Mouse (Mus musculus): ENCODE results near the gene Aspdh.

Gene Aspdh

DNA sequence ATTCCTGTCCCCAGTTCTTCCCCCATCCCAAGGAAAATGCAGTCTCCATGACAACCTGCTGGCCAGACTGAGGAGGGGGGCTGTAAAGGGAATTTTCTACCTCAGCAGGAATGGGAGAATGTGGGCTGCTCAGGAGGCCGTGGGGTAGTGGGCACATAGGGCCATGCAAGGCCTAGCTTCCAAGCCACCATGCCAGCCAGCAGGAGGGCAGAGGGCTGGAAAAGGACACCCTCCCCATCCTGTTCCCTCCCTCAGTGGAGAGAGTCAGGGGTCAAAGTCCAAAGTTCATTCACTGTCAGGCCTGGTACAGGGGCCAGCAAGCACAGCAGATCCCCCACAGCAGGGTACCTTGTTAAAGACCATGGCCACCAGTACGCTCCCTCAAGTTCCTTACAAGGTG is at the start of gene Aspdh:
Gene Aspdh, plus strand, starts transcription at position 281 of the 400 bp plus-strand sequence.
- DNase-seq (ENCODE audit: low spot score in 2 of 2) = no peak

DNA sequence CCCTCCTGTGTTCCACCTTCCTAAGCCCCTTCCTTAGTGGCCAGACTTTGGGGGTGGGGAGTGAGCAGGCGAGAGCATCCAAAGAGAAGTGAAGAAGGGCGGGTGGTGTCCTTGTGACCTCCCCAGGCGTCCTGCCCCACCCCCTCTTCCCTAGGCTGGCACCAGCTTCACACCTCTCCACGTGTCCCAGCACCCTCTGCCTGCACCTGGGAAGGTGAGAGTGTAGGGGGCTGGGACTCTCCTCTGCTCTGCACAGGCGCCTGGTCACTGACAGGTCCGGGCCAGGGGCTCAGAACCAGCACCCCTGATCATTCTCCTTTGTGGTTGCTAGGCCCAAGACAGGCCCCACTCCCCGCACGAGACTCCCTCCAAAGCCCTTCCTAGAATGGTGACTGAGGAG is 37.5 kb upstream of the Aspdh start:
- no peak for DNase-seq (ENCODE audit: low spot score in 2 of 2)

DNA sequence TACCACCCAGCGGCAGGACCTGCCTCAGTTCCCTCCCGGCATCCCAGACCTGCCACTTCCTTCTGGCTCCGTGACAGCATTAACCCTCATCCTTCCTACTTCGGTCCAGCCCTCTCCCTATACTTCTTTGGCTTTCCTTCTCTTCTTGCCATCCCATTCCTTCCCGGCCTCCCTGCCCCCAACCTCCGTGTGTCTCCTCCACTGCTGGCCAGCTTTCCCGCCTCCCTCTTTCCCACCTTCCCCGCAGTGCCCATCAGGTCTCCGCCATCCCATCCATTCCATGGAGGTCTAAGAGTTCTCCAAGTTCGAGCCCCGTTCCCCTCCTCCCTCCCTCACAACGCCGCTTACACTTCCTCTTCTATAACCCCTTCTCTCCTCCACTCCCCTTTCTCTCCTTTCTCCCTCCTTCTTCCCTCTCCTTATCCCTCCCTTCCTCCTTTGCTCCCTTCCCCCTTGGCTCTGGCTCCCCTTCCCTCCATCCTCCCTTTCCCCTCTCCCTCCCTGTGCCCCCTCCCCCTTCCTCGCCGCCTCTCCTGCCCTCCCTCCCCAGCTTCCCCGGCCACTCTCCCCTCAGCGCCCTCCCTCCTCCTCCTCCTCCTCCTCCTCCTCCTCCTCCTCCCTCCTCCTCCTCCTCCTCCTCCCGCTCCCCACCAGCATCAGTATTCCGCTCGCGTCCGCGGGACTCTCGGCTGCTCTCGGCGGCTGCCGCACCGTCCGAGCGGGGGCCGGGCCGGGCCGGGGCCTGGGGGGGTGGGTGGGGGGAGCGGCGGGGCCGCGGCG is 36.8 kb upstream of the Aspdh start:
- DNase-seq (ENCODE audit: low spot score in 2 of 2) = no peak

DNA sequence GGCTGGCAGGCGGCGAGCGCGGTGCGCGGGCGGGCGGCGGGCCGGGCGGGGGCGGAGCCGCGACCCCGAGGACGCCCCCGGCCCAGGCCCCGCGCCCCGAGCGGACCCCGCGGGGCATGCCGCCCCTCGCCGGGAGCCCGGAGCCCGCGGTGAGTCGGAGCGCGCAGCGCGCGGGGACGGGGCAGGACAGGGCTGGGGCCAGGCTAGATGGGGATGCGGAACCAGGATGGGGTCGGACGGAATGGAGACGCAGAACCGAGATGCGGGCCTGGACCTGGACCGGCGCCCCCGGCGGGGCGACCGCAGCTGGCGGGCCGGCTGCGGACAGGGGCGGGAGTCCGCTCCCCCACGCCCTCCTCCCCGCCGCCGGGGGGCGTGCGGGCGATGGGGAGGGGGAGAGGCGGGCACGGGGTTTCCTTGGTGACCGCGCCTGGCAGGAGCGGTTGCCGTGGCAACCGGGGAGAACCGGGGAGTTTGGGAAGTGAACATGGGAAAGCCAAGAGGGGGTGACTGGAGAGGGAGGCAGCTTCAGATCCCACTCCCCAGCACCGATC is 36.1 kb upstream of the Aspdh start, which contains the start of gene Lrrc4b:
Gene Lrrc4b, plus strand, starts transcription at position 51 of the 554 bp plus-strand sequence.
- no peak for DNase-seq (ENCODE audit: low spot score in 2 of 2)

DNA sequence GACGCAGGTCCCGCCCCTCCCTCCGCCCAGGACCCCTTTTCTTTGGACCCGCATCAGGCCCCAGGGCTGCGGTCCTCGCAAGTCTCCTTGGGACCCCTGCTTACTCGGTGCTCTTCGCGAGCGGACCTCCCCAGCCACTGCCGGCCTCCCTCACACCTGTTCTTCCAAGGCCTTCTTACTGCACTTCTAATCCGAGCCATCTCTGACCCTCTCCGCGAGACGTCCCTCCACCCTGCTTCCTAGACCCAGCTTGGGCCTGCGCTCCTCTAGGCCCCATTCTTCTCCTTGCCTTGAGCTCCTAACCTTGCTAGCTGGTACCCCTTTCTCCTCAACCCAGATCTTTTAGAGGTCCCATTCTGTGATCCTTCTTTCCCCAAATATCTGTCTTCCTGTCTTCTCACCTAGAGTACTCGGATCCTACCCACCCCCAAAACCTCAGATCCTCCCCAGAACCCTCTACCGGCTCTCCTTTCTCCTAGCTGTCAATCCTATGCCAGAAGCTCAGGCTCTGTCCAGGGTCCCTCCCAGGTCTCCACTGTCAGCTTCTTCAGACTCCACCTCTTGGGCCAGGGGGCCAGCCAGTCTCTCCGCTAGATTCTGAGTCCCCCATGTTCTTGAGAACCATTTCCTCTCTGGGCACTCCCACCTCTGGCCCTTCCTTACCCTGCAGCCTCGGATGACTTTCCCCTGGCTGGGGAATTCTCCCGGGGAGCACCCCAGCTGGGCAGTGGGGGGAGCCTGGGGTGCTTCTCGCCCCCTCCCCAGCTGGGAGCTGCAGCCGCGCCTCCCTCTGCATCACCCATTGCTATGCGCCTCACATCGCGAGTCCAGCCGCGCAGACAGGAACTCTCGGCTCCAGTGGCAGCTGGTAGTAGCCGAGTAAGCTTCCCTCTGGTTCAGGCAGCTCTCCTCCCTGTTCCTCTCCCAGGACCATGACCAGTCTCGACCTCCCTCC is 35.4 kb upstream of the Aspdh start:
- DNase-seq (ENCODE audit: low spot score in 2 of 2) = no peak

DNA sequence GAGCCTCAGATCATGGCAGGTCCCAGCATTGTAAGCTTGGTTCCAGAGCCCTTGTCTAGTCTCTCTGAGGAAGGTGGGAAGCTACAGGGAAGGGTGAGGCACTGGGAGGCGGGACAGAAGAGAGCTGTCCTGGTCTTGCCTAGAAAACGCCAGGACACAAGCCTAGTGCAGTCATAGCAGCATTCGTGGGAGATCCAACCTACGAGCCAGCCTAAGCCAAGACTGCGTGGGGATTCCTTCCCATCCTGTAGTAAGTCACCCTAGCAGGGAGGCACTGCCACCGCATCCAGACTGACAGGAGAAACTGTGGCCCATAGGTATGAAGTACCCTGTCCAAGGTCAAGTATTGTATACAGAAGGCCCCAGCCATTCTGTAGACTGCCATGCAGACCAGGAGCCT is 32.6 kb upstream of the Aspdh start:
- DNase-seq (ENCODE audit: low spot score in 2 of 2) = no peak

DNA sequence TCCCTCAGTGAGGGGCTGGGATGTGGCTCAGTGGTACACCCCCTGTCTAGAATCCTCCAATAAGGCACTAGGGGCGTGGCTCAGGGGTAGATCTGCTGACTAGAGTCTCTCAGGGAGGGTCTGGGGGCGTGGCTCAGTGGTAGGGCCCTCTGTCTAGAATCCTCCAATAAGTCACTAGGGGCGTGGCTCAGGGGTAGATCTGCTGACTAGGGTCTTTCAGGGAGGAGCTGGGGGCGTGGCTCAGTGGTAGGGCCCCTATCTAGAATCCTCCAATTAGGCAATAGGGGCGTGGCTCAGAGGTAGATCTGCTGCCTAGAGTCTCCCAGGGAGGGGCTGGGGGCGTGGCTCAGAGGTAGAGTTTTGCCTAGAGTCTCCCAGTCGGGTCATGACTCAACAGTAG is 31.8 kb upstream of the Aspdh start:
- no peak for DNase-seq (ENCODE audit: low spot score in 2 of 2)

DNA sequence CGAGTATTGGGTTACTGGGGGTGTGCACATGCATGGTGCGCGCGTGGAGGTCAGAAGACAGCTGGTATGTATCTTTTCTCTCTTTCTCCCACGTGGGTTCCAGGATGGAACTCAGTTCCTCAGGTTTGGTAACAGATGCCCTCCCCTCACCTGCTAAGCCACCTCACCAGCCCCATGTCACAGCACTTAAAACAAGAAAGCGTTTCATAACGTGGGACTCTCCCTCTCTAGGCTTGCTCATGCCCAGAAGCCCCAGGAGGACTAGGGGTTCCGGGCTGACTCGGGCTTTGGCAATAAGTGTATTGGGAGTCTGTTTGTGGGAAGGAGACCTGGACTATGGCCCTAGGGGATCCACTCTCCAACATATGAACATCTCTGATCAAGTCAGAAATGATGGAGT is 31.1 kb upstream of the Aspdh start:
- DNase-seq (ENCODE audit: low spot score in 2 of 2) = no peak

DNA sequence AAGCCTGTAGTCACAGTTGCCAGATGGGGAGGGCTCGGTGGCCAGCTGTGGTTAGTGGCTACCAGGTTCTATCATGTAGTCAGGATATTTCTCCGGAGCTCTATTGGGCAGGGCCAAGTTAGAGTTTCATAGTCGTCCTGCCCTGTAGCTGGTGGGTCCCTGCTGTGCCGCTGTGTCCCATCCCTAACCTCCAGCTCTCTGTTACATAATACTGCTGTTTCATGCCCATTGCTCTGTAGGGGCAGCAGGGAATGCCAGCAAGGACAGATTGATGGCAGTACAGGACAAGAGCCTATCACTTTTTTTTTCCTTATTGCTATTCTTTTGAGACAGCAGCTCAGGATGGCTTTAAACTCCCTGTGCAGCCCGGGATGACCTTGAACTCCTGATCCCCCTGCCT is 29.4 kb upstream of the Aspdh start:
- no peak for DNase-seq (ENCODE audit: low spot score in 2 of 2)

DNA sequence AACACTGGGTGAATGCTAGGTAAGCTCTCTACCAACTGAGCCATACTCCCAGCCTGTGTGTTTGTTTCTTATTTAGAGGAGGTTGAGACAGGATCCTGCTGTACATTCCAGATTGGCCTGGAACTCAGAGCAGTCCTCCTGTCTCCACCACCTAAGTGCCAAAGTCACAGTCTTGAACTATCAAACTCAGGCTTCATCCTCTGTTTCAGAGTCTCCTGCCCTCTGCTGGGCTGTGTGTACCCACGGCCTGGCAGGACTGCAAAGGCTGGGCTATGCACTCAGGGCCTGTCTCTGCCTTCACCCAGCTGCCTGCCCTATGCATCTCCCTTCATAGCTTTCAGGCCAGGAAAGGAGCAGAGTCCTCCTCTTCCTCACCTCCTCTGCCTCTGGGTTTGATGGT is 28.9 kb upstream of the Aspdh start:
- no peak for DNase-seq (ENCODE audit: low spot score in 2 of 2)

DNA sequence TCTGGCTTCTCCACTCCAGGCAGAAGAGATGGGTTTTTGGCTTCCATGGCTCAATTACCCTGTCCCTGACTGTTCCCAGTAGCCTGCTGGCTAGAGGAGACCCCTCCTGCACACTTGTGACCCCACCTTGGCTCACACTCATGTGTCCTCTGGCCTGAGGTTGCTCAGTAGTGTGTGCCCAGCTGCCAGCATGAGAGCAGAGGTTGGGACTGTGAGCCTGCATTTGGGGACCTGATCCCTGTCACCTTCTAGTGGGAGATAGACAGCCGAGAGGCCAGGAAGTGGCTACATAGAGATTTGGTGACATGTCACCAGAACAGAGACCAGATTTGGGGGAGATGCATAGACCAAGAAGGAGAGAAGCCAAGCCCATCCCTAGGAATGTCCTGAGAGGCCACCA is 28.0 kb upstream of the Aspdh start:
- DNase-seq (ENCODE audit: low spot score in 2 of 2) = no peak

DNA sequence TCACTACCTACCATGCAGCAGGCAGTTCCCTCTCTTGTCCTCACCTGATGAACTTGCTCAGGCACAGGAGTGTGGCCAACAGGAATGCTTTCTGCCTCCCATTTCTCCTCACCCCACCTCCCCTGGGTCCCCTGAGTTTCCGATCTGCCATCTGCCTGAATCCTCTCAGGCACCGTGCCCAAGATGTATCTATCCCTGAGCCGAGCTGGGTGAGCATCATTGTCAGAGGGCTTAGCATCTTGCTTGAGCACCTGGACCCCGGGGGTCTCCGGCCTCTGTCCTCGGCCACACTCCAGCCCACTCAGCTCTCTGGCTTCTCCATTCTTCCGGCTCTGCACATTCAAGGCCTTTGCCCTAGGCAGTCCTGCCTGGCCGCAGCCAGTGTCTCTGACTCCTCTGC is 27.3 kb upstream of the Aspdh start:
- DNase-seq (ENCODE audit: low spot score in 2 of 2) = no peak

DNA sequence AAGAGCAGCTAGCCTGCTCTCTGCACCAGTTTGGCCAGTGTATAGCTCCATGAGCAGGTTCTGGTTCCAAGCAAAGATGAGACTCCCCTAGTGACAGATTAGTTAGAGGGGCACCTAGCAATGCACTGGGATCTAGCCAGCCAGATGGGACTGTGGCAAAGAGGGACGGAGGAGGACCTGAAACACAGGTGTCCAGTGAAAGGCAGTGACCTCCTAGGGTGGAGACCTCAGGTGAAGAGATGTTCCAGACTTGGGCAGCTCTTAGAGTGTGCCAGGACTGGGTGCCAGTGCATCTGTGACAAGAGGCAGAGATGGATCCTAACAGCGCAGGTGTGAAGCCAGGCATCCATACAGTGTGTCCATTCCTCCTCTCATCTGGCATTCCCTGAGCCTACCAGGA is 25.5 kb upstream of the Aspdh start:
- no peak for DNase-seq (ENCODE audit: low spot score in 2 of 2)

DNA sequence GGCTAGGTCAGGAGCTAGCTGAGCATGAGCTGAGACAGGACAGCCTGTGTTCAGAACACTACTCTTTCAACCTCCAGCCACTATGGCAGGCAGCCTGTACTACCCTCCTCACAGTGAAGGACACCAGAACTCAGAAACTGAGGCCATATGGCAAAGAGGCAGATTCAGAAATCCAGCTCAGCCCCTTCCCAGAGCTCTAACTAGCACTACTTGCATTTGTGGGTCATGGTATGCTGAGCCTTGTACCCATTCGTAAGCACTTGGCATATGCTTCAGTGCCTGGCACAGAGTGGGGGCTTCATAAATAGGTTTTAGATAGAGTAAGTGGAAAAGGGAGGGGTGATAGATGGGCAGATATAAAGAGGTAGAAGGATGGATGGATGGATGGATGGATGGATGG is 24.7 kb upstream of the Aspdh start:
- no peak for DNase-seq (ENCODE audit: low spot score in 2 of 2)

DNA sequence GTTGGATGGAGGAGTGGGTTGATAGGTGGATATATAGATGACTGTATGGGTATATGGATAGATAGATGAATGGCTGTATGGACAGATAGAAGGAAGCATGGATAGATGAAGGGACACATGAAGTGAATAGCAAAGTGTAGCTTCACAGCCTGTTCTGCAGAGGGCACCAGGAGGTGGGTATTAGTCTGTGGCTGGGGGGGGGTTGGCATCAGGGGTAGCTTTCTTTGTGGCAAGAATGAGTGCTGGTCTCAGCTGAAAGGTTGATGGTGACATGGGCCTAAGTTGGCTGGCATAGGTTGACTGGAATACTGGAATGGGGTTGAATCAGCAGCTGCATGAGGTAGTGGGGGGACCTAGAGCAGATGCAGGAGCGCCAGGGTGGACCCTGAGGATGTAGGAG is 24.0 kb upstream of the Aspdh start:
- DNase-seq (ENCODE audit: low spot score in 2 of 2) = no peak

DNA sequence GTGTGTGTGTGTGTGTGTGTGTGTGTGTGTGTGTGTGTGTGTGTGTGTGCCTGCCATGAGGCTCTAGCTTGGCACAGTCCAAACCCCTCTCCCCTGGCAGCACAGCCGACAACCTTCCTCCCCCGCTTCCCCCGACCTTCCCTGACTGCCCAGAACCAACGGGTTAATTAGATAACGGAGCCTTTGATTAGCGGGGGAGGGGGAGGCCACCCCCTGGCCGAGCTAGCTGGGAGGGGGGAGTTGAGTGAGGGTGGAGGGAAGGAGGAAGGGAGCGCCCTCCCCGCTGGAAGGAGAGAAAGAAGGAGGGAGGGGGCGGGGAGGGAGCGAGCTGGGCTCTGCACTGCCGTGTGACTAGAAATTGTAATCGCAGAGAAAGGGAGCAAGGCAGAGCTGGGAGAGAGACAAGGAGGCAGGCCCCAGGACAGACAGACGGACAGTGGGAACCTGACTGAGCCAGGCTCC is 23.5 kb upstream of the Aspdh start:
- no peak for DNase-seq (ENCODE audit: low spot score in 2 of 2)

DNA sequence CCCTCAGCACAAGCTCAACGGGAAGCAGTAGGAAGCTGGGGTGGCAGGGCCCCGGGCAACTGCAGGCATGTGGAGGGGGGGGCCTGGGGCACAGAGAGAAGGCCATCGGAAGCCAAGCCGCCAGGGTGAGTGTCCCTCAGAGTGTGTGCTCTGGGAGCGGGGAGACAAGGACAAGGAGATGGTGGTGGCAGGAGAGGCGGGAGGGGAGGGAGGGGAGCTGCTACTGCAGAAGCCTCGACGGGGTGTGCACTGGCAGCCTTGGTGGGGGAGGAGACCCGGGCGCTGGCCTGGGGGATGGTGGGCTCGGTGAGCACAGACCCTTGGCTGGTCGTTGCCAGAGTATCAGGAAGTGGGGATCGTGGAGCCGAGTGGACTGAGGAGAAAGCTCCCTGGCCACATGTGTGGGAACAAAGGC is 22.8 kb upstream of the Aspdh start:
- DNase-seq (ENCODE audit: low spot score in 2 of 2) = no peak

DNA sequence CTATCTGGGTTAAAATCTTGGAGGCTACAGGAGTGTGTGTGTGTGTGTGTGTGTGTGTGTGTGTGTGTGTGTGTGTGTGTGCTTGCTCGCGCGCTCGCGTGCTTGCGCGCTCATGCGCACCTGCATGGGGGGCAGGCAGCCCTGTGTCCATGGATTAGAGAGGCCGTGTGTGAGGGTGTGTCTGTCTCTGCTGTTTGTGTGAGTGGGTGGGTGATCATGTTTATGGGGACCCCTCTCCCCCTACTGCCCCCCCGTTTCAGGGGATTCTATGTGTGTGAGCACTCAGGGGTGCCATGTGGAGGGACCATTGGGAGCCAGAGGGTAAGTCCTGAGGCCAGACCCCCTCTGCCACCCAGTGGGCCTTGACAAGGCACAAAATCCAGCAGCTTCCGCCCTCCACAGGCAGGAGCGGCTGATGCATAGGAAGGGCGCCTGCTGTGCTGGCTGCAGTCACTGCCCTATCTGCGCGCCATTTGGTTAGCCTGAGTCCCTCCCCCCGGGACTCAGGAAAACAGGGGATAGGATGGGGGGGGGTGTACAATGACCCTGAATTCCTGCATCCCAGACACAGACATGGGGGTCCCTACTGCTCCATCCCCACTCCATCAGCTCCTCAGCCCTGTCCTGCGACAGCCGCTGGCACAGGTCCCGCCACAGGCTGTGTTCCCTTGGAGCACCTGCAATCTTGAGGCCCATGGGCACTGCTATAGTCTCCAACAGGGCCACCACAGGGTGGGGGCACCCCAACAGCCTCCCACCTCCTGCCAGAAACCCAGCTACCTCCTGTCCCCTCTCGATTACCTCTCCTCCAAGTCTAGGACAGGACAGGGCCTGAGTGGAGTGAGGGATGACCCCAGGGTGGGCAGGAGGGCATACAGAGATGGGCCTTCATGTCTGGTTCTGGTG is 21.7 kb upstream of the Aspdh start:
- no peak for DNase-seq (ENCODE audit: low spot score in 2 of 2)

DNA sequence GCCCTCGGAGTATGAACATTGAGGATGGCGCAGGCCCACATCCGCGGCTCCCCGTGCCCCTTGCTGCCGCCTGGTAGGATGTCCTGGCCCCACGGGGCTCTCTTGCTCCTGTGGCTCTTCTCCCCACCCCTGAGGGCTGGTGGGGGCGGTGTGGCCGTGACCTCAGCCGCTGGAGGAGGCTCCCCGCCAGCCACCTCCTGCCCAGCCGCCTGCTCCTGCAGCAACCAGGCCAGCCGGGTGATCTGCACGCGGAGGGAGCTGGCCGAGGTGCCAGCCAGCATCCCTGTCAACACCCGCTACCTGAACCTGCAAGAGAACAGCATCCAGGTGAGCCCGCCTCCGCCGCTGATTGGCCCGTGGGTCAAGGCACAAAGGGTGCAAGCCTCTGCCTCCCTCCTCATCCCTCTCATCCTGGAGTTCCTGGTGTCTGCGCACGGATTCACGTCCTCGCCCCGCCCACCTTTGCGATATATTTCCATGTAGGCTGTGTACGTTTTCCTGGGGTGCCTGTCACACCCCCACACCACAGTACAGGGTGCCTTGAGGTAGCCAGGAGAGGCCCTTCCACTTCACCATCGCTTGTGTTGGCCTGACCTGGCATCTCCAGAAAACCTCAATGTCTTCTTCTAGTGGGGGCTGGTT is 20.2 kb upstream of the Aspdh start:
- no peak for DNase-seq (ENCODE audit: low spot score in 2 of 2)

DNA sequence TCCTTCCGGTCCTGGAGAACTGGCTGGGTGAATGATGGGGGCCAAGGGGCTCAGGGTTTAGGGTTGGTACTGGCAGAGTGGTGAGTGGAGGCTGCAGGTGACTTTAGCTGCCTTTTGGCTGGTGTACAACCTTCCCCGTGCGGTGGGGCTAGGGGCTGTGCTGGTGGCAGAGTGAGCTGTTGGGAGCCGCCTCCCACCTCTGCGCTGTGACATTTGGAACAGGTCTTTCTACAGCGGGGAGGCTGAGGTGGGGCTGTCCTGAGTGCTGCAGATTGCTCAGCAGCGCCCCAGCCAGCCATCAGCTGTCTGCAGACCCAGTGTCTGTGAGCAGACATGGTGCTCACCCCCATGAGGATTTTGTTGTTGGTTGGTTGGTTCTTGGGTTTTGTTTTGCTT is 19.7 kb upstream of the Aspdh start:
- no peak for DNase-seq (ENCODE audit: low spot score in 2 of 2)
